Mouse (Mus musculus): Measurements from ENCODE around the gene Gm45234.

- TF ChIP-seq CTCF (IDR thresholded peaks at IDR 0.05; ENCODE audit: low read depth) (no peak), EP300 (IDR thresholded peaks at IDR 0.05; ENCODE audit: low read depth) (no peak)
Measured at GRCm38 (mm10) chr6:124728621-124729020, 27.2 kb downstream of the Gm45234 start.

Data from liver, postnatal 0 days (tissue).